Mouse (Mus musculus) layer of hippocampus, postnatal 10 days (tissue): ENCODE measurements at regions not wholly inside any gene's neighbourhood (a gene's known extent, or its start where the extent isn't known, plus 50 kb on each side); places are given as distances from the start of the nearest gene placed in this dataset.

ENCODE experiments used
- DNase-seq, 2 experiments: peaks; one replicate each; pipeline ENCODE4 v3.0.0; 2021; ENCODE audit warnings: low spot score in 2 of 2

- no peak for DNase-seq
These were observed 53.9 kb upstream of the Rasgef1b start for GRCm38 (mm10) chr5:99782806-99783205.

- no peak for DNase-seq
These were observed 57.0 kb upstream of the Rasgef1b start for GRCm38 (mm10) chr5:99785850-99786249.

GRCm38 (mm10) chr5:99787239-99787638, 58.4 kb upstream of the Rasgef1b start:
- peak; percentile 39 to 42 for DNase-seq

GRCm38 (mm10) chr5:99787665-99788366, 59.0 kb upstream of the Rasgef1b start:
- DNase-seq = no peak

DNA sequence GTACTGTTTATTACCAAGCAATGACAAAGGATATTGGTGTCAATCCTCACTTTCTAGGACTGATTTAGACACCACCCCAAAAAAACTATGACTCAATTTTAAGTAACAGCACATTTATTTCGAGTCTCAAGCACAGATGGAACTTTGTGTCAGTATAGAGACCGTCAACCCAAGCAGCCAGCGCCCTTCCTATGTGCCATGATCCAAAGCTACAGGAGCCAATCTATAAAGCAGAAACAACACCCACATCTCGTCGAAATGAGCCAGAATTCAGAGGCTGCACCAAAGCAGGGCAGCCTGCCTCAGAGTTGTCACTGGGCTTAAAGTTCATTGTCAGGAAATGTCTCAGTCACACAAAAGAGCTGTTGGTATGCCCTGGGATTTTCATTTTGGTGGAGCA, 61.9 kb upstream of the Rasgef1b start:
- DNase-seq = no peak

GRCm38 (mm10) chr5:99800543-99800942, 71.7 kb upstream of the Rasgef1b start:
- no peak for DNase-seq

DNA sequence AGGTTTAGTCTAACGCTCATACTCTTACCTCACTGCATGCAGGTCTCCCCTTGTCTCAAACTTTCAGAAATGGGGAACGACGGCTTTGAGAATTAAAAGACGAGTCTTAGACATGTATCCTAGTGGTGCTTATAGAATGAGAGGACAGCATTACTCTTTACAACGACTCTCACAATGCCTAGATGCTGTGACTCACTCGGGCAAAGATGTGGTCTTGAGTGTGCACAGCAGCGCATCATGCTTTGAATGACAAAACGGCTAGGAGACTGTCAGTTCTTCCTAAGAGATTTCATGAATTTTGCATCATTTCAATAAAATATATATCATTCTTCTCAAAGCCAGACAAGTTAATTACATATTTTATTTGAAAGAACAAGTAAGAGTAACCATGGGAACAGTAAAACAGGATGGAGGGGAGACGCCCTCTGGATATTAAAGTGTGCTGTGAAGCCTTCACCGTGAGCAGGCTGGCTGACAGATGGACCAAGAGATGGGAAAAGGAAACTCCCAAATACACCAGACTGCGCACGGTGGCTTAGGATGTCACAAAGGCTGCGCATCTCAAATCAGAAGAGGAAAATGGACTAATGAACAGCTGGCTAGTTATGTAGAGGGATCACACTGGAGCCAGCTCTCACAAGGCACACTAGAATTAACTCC, 73.1 kb upstream of the Rasgef1b start:
- peak in 1 of 2 experiments; percentile 27 for DNase-seq

- DNase-seq = no peak
These were observed 79.2 kb upstream of the Vamp9 start for GRCm38 (mm10) chr5:99826861-99827260.

DNA sequence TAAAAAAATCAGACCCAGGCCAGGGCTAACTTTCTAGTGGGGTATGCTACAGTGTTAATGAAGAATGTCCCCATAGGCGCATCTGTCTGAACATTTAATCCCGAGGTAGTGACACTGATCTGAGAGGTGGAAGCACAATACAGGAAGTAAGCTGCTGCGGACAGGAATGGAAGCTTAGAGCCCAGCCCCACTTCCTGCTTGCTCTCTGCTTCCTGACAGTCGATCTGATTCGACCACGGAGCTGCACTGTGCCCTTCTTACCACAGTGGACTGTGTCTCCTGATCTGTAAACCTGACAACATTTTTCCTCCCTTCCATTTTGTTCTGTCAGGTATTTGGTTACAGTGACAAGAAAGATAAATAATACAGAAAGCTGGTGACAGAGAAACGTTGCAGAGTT, 77.5 kb upstream of the Vamp9 start:
- no peak for DNase-seq

DNA sequence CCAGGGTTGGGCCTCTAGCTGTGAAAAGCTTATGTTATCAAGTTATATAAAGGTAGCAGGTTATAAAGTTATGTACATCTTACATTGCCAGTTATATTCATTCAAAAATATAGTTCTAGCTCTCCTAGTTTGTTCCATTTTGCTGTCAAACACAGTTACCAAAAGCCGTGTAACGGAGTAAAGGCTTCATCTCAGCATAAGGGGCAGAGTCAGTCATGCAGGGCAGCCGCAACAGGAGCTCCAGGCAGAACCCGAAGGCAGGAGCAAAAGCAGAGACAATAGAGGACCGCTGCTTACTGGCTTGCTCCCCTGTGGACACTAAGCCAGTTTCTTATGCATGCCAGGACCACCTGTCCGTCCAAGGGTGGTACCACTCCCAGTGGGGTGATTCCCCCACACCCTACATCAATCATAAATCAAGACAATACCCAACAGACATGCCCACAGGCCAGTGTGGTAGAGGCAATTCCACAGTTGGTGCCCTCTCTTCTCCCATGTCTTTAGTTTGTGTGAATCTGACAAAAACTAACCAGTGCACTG, 67.7 kb upstream of the Vamp9 start:
- no peak for DNase-seq

GRCm38 (mm10) chr5:99839661-99840060, 66.4 kb upstream of the Vamp9 start:
- no peak for DNase-seq

- DNase-seq = no peak
These were observed 65.2 kb upstream of the Vamp9 start for GRCm38 (mm10) chr5:99840884-99841283.

- DNase-seq = no peak
These were observed 60.3 kb upstream of the Vamp9 start for GRCm38 (mm10) chr5:99845565-99846255.

DNA sequence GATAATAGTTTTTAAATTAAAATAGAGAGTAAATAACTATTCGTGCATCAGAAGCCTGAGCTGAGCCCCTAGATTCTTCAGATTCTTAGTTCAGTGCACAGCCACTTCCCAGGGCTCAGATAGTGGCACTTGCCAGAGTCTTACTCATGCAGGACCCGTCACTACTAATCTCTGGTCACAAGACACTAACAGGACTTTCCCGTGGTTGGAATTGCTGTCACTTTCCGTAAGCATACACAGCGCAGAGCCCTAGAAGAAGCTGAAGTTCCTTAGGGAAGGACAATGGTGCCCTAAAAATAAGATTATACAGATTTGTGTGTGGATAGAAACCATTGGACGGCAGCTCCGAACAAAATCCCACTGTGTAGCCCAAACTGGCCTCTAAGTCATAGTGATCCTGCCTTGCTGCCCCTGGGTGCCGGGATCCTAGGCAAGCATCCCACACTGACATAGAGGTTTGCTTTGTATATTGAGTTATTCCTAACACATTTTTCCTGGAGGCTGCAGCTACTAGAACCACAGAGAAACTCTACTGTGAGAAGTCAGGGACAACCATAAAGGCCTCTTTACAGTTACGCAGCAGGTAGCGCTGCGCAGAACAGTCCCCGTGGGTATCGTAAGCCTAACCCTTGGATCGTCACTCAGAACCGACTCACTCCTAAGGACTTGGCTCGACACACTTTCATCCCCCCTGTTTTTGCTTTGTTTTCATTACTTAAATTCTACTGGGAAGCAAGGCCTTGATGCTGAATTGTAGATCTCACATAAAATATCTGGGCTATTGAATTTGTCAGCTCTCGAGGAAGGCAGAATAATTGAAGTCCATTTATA, 57.7 kb upstream of the Vamp9 start:
- no peak for DNase-seq

DNA sequence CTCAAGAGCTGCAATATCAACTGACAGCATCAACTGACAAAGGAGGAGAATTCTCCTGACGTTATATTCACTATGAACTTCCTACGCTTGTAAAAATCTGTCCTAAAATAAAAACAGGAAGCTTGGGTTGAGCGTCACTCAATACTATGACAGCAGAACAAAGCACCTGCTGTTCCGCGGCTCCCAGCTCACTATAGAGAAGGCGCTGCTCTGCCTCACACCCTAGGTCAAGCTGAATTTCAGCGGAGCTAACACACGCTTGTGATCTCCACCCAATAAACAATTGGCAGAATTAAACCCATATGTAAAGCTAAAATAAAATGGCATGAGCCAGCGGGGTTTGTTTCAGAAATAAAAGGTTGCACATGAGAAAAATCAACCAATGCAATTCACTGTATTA, 57.1 kb upstream of the Vamp9 start:
- no peak for DNase-seq

GRCm38 (mm10) chr5:99852316-99852715, 53.7 kb upstream of the Vamp9 start:
- no peak for DNase-seq
